Mouse (Mus musculus) liver, embryonic 14.5 days (tissue): ENCODE measurements at regions not wholly inside any gene's neighbourhood (a gene's known extent, or its start where the extent isn't known, plus 50 kb on each side); places are given as distances from the start of the nearest gene placed in this dataset.

Source experiments
- ATAC-seq: fragments of 200-750 bp; cut with Nextera tagmentation; 2 replicates; pipeline ENCODE4 v1.8.0; 2017; ENCODE audit warnings: moderate number of reproducible peaks, mild to moderate bottlenecking, moderate library complexity; ENCODE audit not compliant: insufficient read depth
- DNase-seq, 3 experiments: peaks; one replicate each; pipeline ENCODE4 v3.0.0-alpha.2; 2012 to 2013; ENCODE audit warnings: low read depth in 3 of 3, low spot score in 3 of 3
- H3K27ac ChIP-seq: fragments of 300-500 bp; sonication (generic); 2 replicates; pipeline ENCODE4 v1.5.1; 2014; ENCODE audit warnings: moderate library complexity, mild to moderate bottlenecking, control low read depth, inconsistent platforms
- H3K27me3 ChIP-seq: fragments of 300-500 bp; sonication (generic); 2 replicates; pipeline ENCODE4 v1.6.1; 2014; ENCODE audit warnings: mild to moderate bottlenecking, low read length, moderate library complexity; ENCODE audit not compliant: control insufficient read depth, insufficient read depth
- H3K36me3 ChIP-seq: fragments of 300-500 bp; sonication (generic); replicated peaks from 2 replicates; pipeline ENCODE4 v1.6.1; 2014; ENCODE audit warnings: low read depth; ENCODE audit not compliant: control insufficient read depth, insufficient read depth
- H3K4me1 ChIP-seq, 2 experiments: fragments of 200-500 bp in 1 of 2; fragments of 300-500 bp in 1 of 2; sonication (generic) in 1 of 2; replicated peaks; 2 replicates each; pipeline ENCODE4 v1.6.1; 2012 to 2014; ENCODE audit warnings: antibody characterized with exemption in 1 of 2, inconsistent platforms in 1 of 2, low read length in 1 of 2; ENCODE audit not compliant: control insufficient read depth in 2 of 2, insufficient read depth in 2 of 2
- H3K4me2 ChIP-seq: fragments of 300-500 bp; sonication (generic); 2 replicates; pipeline ENCODE4 v1.6.1; 2014; ENCODE audit warnings: low read depth, mild to moderate bottlenecking, control low read depth, moderate library complexity
- H3K4me3 ChIP-seq, 2 experiments: fragments of 200-500 bp in 1 of 2; fragments of 300-500 bp in 1 of 2; sonication (generic) in 1 of 2; 2 replicates each; pipeline ENCODE4 v1.5.1; 2012 to 2014; ENCODE audit warnings: low read depth in 2 of 2, low read length in 2 of 2, mild to moderate bottlenecking in 2 of 2, control low read depth in 1 of 2, inconsistent platforms in 1 of 2, moderate library complexity in 1 of 2; ENCODE audit not compliant: insufficient read depth in 1 of 2
- H3K9ac ChIP-seq: fragments of 300-500 bp; sonication (generic); replicated peaks from 2 replicates; pipeline ENCODE4 v1.6.1; 2014; ENCODE audit warnings: mild to moderate bottlenecking, control low read depth, moderate library complexity
- H3K9me3 ChIP-seq: fragments of 300-500 bp; sonication (generic); 2 replicates; pipeline ENCODE4 v1.6.1; 2016; ENCODE audit warnings: low read length, mixed read lengths; ENCODE audit not compliant: control insufficient read depth
- CTCF ChIP-seq: IDR thresholded peaks from 2 replicates; pipeline ENCODE4 v1.5.1; 2016; ENCODE audit warnings: antibody characterized with exemption, low read depth, control low read depth
- EP300 ChIP-seq: IDR thresholded peaks from 2 replicates; pipeline ENCODE4 v1.6.1; 2016; ENCODE audit warnings: antibody characterized with exemption, low read depth
- WGBS: fragments of 180-500 bp; shearing (Covaris S2); extraction: QIAGEN DNeasy Blood & Tissue Kit; methylation state at CpG from one replicate; pipeline ENCODE4 v1.1.7; 2014; ENCODE audit not compliant: insufficient replicate concordance; 5-methylcytosine and 5-hydroxymethylcytosine counted together

DNA sequence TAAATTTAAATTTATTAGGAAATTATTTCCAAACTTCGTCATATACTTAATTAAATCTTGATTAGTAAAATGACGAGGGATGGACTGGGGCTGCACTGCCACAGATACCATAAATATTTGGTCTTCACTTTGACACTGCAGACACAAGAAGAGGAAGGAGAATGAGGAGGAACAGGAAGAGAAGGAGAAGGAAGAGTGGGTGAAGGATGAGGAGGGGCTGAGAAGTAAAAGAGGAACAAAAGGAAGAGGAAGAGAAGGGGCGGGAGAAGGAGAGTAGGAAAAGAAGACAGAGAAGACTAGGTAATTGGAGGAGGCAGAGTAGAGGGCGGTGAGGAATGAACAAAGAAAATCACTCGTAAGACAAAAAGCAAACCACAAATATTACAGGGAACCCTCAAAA lies 556.9 kb upstream of the Mef2c start:
- ATAC-seq (no peak), DNase-seq (no peak)
- H3K4me2 ChIP-seq, result no peak overlapping the region
- TF ChIP-seq EP300 (no peak), CTCF (no peak)
- no peaks in the 10 kb centered on the region for H3K27me3 ChIP-seq
- no peak overlapping the region for H3K4me3 ChIP-seq
- no peaks in the 10 kb centered on the region for H3K4me1 ChIP-seq
- H3K27ac ChIP-seq, result no peak overlapping the region
- WGBS, result 60% methylated on average over 5 of the region's 5 CpGs
- H3K9me3 ChIP-seq, result no peaks in the 10 kb centered on the region
- H3K36me3 ChIP-seq, result no peaks in the 10 kb centered on the region
- no peak overlapping the region for H3K9ac ChIP-seq

DNA sequence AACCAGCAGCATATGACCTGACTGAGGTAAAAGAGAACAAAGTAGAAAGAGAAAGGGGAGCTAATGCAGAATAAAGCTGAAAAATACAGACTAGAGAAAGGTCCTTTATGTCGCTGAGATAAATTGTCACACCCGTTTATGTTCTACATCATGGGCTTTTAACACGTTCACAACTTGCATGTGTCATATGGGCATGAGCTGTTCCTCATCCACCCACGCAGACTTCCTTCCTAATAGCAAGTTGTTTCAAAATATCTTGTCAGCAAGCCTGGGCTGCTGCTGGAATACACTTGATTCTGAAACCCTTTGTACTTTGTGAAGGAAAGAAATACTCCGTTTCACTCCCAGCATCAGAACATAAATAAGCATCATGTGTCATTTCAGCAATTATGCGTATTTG lies 554.3 kb upstream of the Mef2c start:
- 27% methylated on average over 6 of the region's 6 CpGs for WGBS
- no peak for TF ChIP-seq EP300
- no peak for TF ChIP-seq CTCF
- H3K4me1 ChIP-seq, result no peaks in the 10 kb centered on the region

DNA sequence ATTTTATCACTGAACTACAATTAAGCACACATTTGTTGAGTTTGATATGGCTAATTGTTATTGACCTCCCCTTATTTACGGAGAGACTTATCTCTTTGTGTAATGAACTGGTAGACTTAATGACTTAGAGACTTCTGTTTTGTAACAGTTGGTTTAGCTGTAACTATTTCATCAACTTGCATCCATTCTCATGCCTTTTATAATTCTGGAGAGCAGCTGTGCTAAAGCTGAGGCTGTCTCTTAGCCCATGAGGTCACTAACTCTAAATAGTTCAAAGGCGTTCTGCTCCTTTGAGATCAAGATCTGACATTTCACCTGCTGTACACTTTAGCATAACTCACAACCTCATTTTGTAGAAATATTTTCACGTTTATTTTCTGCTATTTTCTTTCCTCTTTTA lies 541.5 kb upstream of the Mef2c start:
- no peak overlapping the region for H3K4me2 ChIP-seq
- no peak overlapping the region for H3K27ac ChIP-seq
- no peaks in the 10 kb centered on the region for H3K4me1 ChIP-seq
- WGBS, result 52% methylated on average over 3 of the region's 3 CpGs
- no peaks in the 10 kb centered on the region for H3K9me3 ChIP-seq
- H3K36me3 ChIP-seq, result no peaks in the 10 kb centered on the region
- DNase-seq (no peak), ATAC-seq (no peak)
- no peak overlapping the region for H3K9ac ChIP-seq
- TF ChIP-seq EP300 (no peak), CTCF (no peak)
- no peak overlapping the region for H3K4me3 ChIP-seq
- no peaks in the 10 kb centered on the region for H3K27me3 ChIP-seq

More for the DNA sequence above, 554.3 kb upstream of the Mef2c start:
- no peak overlapping the region for H3K9ac ChIP-seq
- no peak overlapping the region for H3K4me3 ChIP-seq
- no peaks in the 10 kb centered on the region for H3K36me3 ChIP-seq
- H3K27ac ChIP-seq, result no peak overlapping the region
- H3K4me2 ChIP-seq, result no peak overlapping the region
- no peaks in the 10 kb centered on the region for H3K9me3 ChIP-seq
- no peak for DNase-seq
- no peaks in the 10 kb centered on the region for H3K27me3 ChIP-seq
- no peak for ATAC-seq

DNA sequence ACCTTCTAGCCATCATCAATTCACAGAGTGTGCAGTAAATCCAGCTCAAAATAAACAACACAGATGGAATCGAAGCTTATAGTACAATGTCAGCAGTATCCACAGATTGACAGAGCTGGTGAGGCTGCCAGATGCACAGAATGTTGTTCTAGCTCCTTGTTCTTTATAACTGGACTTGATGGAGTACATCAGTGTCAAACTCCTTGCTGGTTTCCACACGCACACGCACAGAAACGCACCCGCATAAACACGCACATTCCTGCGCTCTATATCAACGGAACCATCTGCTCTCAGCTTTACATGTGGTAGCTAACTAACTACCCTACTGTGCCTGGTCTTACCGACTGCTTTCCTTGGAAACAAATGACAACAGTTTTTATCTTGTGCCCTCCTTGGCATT lies 532.1 kb upstream of the Mef2c start:
- TF ChIP-seq EP300 (no peak), CTCF (no peak)
- no peak for ATAC-seq
- WGBS, result 81% methylated on average over 9 of the region's 9 CpGs

DNA sequence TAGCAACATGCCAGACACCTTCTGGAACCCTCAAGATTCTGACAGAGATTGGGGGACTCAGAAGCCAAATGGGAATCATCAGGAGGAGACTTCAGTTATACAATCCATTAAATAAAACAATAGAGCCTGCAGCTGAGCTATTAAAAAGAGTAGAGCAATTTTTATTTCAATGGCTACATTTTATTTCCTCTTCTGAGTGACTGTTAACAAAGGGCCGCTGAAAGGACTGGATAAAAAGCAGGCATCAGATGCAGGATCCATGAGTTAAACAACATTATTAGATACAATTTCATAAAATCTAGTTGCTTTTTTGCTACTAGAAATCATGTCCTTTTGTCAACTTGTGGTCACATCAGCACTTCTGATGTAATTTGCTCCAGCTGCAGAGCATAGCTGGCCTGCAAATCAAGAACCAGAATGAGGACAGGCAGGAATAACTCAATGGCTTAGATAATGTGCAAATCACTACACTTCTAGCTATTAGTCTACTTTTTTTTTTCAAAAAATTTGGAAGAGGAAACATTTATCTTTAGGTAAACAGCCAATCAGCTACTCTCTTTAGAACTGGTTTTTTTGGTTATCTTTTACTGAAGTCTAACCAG lies 529.5 kb upstream of the Mef2c start:
- Histone ChIP-seq H3K9me3 (no peaks in the 10 kb centered on the region), H3K36me3 (no peaks in the 10 kb centered on the region), H3K9ac (no peak overlapping the region), H3K4me1 (no peaks in the 10 kb centered on the region), H3K27ac (no peak overlapping the region), H3K4me2 (no peak overlapping the region), H3K27me3 (no peaks in the 10 kb centered on the region), H3K4me3 (no peak overlapping the region)
- DNase-seq (no peak), ATAC-seq (no peak)
- TF ChIP-seq CTCF (no peak), EP300 (no peak)
- WGBS, result 64% methylated on average over 1 of the region's 1 CpGs

More for the DNA sequence above, 532.1 kb upstream of the Mef2c start:
- no peak overlapping the region for H3K4me3 ChIP-seq
- H3K4me1 ChIP-seq, result no peaks in the 10 kb centered on the region
- H3K27ac ChIP-seq, result no peak overlapping the region
- H3K4me2 ChIP-seq, result no peak overlapping the region
- H3K27me3 ChIP-seq, result no peaks in the 10 kb centered on the region
- H3K9me3 ChIP-seq, result no peaks in the 10 kb centered on the region
- H3K9ac ChIP-seq, result no peak overlapping the region
- DNase-seq, result no peak
- no peaks in the 10 kb centered on the region for H3K36me3 ChIP-seq
